Mouse (Mus musculus) forelimb bud, embryonic 11.5 days (tissue): ENCODE measurements at regions not wholly inside any gene's neighbourhood (a gene's known extent, or its start where the extent isn't known, plus 50 kb on each side); places are given as distances from the start of the nearest gene placed in this dataset.

Source experiments
- DNase-seq: peaks from one replicate; pipeline ENCODE4 v3.0.0-alpha.2; 2012; ENCODE audit warnings: low read depth, low spot score

DNA sequence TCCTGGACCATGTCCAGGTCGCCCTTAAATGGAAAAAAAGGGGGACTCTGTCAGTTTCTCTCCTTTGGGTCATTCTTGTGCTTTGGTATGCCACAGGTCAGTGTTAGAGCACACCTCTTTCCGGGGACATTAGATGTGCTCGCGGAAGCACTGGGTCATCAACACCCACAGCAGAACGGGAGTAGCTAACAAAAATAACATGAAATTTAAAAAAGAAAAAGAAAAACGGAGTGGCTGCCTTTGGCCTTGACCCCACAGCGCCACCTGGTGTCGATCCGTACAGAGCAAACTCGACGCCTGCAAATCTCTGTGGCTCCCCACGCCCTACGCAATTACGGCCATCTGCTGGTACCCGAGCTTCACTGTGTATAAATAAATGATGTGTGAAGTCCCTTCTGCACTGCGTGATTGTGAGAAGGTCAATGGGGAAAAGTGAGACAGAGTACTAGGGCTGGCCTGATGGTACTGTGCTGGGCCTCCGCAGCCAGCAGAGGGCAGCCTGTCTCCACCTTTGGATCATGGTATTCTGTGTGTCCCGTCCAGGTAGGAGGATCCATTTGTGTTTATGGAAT, 99.0 kb upstream of the Slc7a12 start:
- DNase-seq, result peak; percentile 65

DNA sequence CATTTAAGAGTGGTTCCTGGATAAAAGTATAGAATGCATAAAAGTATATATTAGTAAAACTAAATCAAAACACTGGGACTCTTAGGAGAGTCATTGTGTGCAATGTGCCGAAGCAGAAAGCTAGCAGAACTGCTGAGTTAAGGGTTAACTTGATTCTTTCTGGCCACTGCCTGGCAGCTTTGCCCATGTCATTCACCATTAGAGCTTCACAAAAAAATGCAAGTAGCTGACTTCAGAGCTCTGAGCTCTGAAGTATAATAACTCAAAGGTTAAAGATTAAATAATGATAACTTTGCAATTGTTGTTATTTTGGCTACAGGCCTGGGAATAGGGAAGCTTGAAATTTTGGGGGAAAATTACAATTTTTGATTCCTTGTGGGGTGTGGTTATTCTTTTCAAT, 89.8 kb upstream of the Slc7a12 start:
- no peak for DNase-seq

DNA sequence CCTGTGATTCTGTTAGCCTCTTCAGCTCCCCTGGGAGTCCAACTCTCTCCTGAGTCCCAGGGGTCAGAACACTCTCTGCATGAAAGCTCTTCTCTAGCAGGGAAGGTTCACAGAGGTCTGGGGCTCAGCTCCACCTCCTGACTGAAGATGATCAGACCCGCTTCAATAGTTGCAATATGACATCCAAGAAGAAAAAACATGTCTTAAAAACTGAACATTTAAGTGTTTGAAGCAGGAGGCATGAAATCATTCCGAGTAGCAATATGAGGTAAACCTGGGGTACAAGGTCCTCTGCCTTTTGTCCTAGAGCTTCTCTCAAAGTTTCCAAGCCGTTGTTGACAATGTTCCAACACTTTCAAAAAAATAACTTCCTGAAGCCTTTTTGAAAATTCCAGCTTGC, 81.8 kb upstream of the Slc7a12 start:
- DNase-seq, result no peak

DNA sequence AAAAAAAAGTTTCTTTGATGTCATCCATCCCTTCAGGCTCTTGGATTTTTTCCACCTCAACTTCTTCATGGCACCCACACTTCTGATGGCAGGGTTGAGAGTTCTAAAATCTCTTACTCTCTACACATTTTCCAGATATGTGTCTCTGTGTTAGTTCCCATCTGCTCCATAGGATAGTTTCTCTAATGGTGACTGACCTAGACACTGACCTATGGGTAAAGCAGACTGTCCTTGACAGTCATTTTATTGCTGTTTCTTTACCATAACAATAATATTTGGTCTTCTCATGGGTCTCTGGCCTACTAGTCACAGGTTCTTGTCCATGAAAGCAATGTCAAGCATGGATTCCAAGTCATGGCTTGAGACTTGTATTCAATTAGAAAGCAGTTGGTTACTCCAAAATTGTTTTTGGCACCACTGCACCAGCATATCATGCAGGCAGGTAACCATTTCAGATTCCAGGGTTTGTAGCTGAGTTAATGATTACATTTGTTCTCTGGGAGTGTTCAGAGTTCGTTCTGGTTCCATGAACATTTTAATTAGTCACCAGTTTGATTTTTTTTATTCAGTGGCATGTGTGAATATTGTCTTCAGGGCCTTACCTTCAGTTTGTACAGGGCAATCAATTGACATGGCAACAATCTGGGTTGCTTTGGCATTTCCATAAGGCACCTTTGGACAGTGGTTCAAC, 71.9 kb upstream of the Slc7a12 start:
- no peak for DNase-seq
